Mouse (Mus musculus): ENCODE results near the gene March6.

GRCm38 (mm10) chr15:31570959-31571358, 40.1 kb upstream of the March6 start:
- no peak for TF ChIP-seq TAL1 (IDR thresholded peaks at IDR 0.05; ENCODE audit: low read length)
- no peak for TF ChIP-seq GATA1 (IDR thresholded peaks at IDR 0.05; ENCODE audit: low read length)
